Mouse (Mus musculus): ENCODE results near the gene Erc2.

GRCm38 (mm10) chr14:28418497-28418896 lies 796.3 kb downstream of the Erc2 start:
- TF ChIP-seq CTCF (IDR thresholded peaks at IDR 0.05; ENCODE audit: low read depth): no peak
- no peak for TF ChIP-seq EP300 (IDR thresholded peaks at IDR 0.05; ENCODE audit: low read depth)

Data from liver, embryonic 14.5 days (tissue).